Mouse (Mus musculus): ENCODE results near the gene Endog.
"Not testable (repeated sequence)": the region's sequence is repeated elsewhere in the genome, so short reads cannot be mapped to it uniquely, and the experiment has no call there.

Gene Endog

DNA sequence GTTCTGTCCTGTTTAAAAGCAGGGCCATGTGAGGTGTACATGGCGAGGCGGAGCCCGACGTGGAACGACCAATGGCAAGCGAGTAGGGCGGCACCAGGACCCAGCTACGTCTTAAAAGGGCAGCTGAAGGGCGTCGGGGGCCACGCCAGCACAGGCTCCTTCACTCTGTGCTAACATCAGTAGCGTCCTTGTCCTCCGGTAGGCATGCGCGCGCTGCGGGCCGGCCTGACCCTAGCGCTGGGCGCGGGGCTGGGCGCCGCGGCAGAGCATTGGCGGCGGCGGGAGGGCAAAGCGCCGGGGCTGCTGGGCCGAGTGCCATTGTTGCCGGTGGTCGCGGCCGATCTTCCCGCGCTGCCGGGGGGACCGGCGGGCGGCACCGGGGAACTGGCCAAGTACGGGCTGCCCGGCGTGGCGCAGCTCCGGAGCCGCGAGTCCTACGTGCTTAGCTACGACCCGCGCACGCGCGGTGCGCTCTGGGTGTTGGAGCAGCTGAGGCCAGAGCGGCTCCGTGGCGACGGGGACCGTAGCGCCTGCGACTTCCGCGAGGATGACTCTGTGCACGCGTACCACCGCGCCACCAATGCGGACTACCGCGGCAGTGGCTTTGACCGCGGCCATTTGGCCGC, at the start of gene Endog:
Endog (plus strand) TSS at position 123 of the 626 bp plus-strand sequence.
- peak; percentile 65 for DNase-seq (ENCODE audit: low read depth, low spot score)

GRCm38 (mm10) chr2:30122766-30123165, 48.5 kb upstream of the Endog start:
- DNase-seq (ENCODE audit: low read depth, low spot score), result no peak

DNA sequence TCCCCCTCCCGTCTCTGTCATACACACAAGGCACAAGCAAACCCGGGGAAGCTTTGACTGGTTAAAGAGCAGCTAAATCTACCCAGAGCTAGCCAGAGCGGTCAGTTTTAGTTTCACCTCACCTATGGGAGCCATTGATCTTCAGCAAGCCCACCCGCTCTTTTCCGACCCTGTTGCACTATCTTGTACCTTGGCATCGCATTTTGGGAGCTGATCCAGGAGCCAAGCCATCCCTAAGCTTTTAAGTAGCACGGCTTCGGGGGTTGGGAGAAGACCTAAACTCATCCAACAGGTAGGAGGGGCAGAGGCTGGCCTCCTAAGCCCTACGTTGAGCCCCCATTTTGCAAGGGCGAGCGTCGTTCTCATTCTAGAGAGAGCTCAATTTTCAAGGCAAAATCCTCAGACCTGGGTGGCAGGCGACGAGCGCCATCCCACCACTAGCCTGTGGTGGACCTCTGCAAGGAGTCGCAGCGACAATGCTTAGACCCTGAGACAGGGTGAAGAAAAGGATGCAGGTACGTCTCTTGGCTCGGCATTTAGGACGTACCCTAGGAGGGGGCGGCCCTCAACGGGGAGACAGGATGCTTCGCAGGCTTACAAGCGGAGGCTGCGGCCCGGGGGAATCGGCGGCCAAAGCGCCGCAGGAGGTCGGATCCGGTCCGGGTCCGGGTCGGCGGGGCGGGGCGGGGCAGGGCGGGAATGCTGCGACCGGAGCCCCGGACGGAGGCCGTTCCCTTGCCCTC, 47.4 kb upstream of the Endog start:
- no peak for DNase-seq (ENCODE audit: low read depth, low spot score)

DNA sequence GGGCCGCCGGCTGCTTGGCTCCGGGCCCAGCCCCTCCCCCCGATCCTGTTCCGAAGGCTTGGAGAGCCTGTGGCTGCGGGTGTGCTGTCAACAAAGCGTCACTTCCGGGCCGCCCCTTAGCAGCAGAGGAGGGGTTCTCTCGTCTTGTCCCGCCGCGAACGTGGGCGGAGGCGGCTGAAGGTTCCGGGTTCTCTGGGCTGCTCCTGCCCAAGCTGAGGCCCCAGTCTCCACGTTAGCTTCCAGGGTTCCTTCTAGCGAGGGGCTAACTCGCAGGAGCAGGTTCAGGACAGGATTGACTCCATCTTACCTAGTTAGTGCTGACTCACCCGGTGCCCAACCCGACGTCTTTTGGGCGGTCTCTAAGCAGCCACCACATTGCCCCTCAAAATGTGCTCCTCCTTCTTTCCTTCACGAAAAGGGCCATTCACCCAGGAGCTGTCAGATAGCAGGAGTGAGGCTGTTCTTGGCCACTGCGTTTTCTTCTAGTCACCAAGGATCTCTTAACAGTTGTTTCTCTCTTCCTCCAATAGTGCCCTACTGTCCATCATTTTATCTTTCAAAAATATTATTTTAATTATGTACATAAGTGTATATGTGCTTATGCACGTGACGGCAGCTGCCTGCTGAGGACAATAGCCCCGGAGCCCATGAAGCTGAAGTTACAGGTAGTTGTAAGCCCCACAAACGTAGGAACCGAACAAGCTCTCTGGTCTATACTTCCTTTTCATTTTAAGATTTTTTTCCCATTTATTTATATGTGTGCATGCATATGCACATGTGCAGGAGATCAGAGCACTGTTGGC, 46.6 kb upstream of the Endog start, which contains the start of gene Zer1:
Zer1 (minus strand) TSS at position 114 of the 803 bp plus-strand sequence.
- peak; percentile 81 for DNase-seq (ENCODE audit: low read depth, low spot score)

GRCm38 (mm10) chr2:30128789-30129188, 42.5 kb upstream of the Endog start:
- no peak for DNase-seq (ENCODE audit: low read depth, low spot score)

DNA sequence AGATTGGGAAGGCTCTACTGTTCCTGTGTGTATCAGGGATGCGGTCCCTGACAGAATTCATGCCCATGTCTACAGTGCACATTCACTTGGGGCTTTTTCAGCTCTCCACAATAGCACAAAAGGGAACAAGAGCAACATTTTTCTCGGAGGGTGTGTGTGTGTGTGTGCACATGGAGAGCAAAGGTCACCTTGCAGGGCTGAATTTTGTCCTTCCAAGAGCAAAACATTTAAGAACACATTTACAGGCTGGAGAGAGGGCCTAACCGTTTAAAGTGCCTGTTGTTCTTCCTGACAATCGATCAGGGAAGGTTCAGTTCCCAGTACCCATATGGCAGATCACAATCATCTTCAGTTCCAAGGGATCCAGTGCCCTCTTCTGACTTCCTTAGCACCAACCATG, 41.1 kb upstream of the Endog start:
- no peak for DNase-seq (ENCODE audit: low read depth, low spot score)

DNA sequence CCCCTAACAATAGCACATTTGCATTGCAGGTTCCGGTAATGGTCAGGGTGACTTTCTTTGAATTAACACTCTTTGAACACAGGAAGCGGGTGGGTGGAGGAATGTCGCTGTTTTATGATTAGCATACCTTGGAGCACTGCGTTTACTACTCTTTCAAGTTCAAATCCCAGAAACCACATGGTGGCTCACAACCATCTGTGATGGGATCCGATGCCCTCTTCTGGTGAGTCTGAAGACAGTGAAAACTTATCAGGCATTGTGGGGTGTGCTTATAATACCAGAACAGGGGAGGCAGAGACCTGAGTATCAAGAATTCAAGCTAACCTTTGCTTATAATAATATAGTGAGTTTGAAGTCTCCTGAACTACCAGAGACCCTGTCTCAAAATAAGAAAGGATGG, 40.1 kb upstream of the Endog start:
- not testable (repeated sequence) for DNase-seq (ENCODE audit: low read depth, low spot score)

DNA sequence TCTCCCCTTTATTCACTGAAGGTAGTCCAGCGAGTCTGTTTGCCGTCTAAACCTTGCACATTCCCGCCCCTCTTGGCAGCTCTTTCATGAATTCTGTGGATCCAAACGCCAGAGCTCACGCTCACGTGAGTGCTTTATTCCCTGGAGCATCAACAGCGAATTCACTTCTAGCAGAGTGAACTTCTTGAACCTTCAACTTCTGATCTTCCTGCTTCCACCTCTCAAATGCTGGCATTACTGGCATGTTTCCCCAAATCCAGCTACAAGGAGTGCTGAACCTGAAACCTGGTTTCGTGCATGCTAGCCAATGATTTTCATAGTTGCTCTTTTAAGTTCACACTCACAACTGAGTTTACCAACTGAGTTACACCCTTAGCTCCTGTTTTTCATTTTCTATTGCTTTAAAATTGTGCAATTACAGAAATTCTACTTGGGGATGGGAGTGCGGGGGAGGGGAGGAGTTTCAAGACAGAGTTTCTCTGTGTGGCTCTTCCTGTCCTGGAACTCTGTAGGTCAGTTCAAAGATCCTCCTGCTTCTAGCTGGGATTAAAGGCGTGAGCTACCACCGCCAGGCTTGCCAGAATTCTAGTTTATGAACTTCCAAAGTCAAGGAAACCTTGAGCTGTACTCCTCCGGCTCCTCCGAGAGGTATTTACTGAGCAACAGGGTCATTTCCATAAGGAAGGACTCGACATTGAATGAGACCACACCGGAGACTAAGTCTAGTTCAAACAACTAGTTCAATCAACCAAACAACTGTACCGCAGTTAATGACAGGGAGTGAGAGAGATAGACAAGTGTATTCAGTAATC, 38.3 kb upstream of the Endog start:
- DNase-seq (ENCODE audit: low read depth, low spot score), result no peak

GRCm38 (mm10) chr2:30133613-30134377, 37.5 kb upstream of the Endog start, which contains the start of gene Tbc1d13:
Gene Tbc1d13, plus strand, starts transcription at chr2:30133746.
- DNase-seq (ENCODE audit: low read depth, low spot score), result peak; percentile 94

- DNase-seq (ENCODE audit: low read depth, low spot score), result no peak
Observed at GRCm38 (mm10) chr2:30134378-30134711, 36.9 kb upstream of the Endog start.

DNA sequence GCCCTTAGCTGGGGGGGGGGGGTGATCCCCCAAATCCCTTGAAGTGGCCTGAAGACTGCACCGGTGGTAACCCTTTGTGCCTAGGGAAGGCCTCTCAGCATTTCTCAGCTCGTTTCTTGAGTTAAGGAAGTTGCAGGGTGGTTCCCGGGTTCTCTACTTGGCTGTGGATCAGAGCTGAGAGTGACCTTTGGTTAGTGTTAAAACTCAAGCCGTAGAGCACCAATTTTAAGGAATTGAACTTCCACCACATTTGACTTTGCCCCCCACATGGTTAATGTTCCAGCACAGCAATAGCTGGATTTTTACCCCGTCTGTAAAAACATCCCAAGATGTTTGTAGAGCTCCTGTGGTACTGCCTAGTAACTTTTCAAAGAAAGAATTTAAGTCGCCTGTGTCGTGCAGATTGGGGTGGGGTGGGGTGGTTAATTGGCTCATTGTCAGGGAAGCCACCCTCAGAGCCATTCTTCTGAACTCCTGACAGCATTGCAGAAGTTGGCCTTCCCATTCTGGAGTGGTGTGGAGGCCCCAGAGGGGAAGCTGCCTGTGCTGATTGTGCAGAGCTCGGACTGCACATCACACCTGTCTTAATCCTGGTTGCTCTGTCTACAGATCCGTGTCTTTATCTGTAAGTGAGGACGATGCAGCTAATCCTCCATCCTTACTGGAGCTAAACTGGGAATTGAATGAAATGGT, 36.2 kb upstream of the Endog start:
- DNase-seq (ENCODE audit: low read depth, low spot score), result no peak

GRCm38 (mm10) chr2:30136458-30136857, 34.8 kb upstream of the Endog start:
- no peak for DNase-seq (ENCODE audit: low read depth, low spot score)

DNA sequence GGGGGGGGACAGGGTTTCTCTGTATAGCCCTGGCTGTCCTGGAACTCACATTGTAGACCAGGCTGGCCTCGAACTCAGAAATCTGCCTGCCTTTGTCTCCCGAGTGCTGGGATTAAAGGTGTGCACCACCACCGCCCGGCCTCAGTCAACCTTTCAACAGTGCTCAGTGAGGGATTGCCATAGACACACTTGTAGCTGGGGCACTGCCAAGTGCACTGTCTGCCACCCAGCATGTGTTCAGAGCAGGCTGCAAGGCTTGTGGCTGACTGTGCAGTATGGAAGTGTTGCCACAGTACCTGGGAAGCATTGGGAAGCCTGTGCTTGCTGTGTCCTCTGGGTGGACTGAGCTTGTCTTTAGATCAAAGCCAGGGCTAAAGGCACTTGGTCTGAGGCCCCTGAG, 31.3 kb upstream of the Endog start:
- DNase-seq (ENCODE audit: low read depth, low spot score), result not testable (repeated sequence)

GRCm38 (mm10) chr2:30144436-30144835, 26.9 kb upstream of the Endog start:
- no peak for DNase-seq (ENCODE audit: low read depth, low spot score)

DNA sequence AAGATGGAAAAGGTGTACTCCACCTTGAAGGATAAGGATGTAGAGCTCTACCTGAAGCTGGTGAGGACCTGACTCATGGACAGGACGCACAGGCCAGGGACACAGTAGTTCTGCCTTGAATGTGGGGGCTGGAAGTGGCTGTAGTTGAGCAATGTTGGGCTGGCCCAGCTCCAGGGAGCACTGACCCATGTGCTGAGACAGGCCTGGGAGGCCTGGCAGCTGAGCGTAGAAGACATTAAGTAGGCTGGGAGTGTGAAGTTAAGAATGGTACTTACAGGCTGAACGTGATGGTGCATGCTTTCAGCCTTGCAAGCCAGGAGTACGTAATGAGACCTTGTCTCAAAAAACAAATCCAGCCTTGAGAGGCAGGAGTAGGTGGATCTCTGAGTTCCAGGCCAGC, 23.8 kb upstream of the Endog start:
- no peak for DNase-seq (ENCODE audit: low read depth, low spot score)

DNA sequence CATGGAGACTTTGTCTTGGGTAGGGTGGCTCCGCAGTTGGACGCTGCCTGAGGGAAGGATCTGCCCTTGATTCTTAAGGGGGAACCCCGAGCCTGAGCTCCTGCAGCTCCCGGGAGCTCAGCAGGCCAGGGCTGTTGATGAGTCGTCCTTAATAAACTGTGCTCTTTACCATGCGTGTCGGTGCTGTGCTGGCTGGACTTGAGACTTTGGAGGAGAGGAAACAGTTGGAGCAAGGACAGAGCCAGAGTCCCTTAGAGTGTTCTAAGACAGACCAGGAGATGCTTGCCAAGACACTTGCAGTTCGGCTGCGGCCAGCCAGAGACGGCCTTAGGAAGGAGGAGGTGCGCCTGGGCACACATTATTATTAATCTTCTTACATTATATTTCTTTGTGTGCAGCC, 19.5 kb upstream of the Endog start:
- DNase-seq (ENCODE audit: low read depth, low spot score), result no peak

- DNase-seq (ENCODE audit: low read depth, low spot score), result no peak
Observed at GRCm38 (mm10) chr2:30152616-30153015, 18.7 kb upstream of the Endog start.

- not testable (repeated sequence) for DNase-seq (ENCODE audit: low read depth, low spot score)
Observed at GRCm38 (mm10) chr2:30159871-30160270, 11.4 kb upstream of the Endog start.

GRCm38 (mm10) chr2:30161809-30162208, 9.5 kb upstream of the Endog start:
- peak; percentile 34 for DNase-seq (ENCODE audit: low read depth, low spot score)

DNA sequence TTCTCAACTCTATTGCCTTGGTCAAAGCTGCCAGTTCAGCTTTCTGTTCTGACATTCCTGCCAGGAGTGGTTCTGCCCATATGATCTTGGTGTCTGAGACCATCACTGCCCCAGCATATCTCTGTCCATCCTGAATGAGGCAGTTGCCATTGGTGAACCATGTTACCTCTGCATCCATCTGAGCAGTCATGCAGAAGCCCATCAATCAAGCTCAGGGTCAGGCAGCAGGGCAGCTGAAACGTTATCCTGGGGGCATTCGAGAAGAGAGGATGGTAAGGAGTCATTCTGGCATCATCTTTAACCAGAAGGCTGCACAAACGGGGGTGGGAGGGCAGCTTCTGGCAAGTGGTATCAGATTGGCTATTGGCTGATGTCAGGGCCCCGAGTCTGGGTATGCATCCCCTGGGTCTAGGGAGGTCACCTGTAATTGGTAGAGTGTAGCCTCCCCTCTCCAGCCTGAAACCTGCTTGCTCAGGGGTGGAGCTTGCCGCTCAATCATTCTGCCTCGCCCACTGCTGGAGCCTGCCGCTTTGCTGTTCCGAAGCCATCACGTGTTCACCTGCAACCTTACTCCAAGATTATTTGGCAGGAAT, 6.9 kb upstream of the Endog start:
- no peak for DNase-seq (ENCODE audit: low read depth, low spot score)

Measured in embryo, embryonic 11.5 days (tissue).